Mouse (Mus musculus): ENCODE measurements around the gene Plch2.

Gene Plch2

GRCm38 (mm10) chr4:155074418-155074817 lies 17.8 kb upstream of the Plch2 start:
- DNase-seq (ENCODE audit: low spot score) = no peak

GRCm38 (mm10) chr4:155070921-155071320 lies 14.3 kb upstream of the Plch2 start:
- DNase-seq (ENCODE audit: low spot score) = no peak

GRCm38 (mm10) chr4:155070199-155070598 lies 13.6 kb upstream of the Plch2 start:
- no peak for DNase-seq (ENCODE audit: low spot score)

GRCm38 (mm10) chr4:155069191-155069590 lies 12.6 kb upstream of the Plch2 start:
- DNase-seq (ENCODE audit: low spot score) = no peak

- DNase-seq (ENCODE audit: low spot score) = no peak
Observed at GRCm38 (mm10) chr4:155068357-155068972, 11.9 kb upstream of the Plch2 start.

- peak; percentile 98 for DNase-seq (ENCODE audit: low spot score)
Observed at GRCm38 (mm10) chr4:155066834-155067522, 10.4 kb upstream of the Plch2 start, which contains the start of gene Pex10. Gene Pex10 (plus strand): TSS chr4:155067016.

GRCm38 (mm10) chr4:155065970-155066833 lies 9.6 kb upstream of the Plch2 start:
- DNase-seq (ENCODE audit: low spot score) = peak; percentile 81

GRCm38 (mm10) chr4:155064474-155064873 lies 7.9 kb upstream of the Plch2 start:
- no peak for DNase-seq (ENCODE audit: low spot score)

- no peak for DNase-seq (ENCODE audit: low spot score)
Observed at GRCm38 (mm10) chr4:155063895-155064294, 7.3 kb upstream of the Plch2 start.

GRCm38 (mm10) chr4:155058325-155058724 lies 1.7 kb upstream of the Plch2 start:
- DNase-seq (ENCODE audit: low spot score) = no peak

- no peak for DNase-seq (ENCODE audit: low spot score)
Observed at GRCm38 (mm10) chr4:155050116-155050515, 6.5 kb downstream of the Plch2 start.

- no peak for DNase-seq (ENCODE audit: low spot score)
Observed at GRCm38 (mm10) chr4:155046636-155047035, 9.9 kb downstream of the Plch2 start.

- no peak for DNase-seq (ENCODE audit: low spot score)
Observed at GRCm38 (mm10) chr4:155043289-155043625, 13.3 kb downstream of the Plch2 start.

- no peak for DNase-seq (ENCODE audit: low spot score)
Observed at GRCm38 (mm10) chr4:155042606-155043288, 13.8 kb downstream of the Plch2 start.

GRCm38 (mm10) chr4:155040696-155041095 lies 15.9 kb downstream of the Plch2 start:
- DNase-seq (ENCODE audit: low spot score) = no peak

- DNase-seq (ENCODE audit: low spot score) = no peak
Observed at GRCm38 (mm10) chr4:155040197-155040596, 16.4 kb downstream of the Plch2 start.

GRCm38 (mm10) chr4:155034787-155035186 lies 21.8 kb downstream of the Plch2 start:
- DNase-seq (ENCODE audit: low spot score) = no peak

GRCm38 (mm10) chr4:155034202-155034601 lies 22.4 kb downstream of the Plch2 start:
- no peak for DNase-seq (ENCODE audit: low spot score)

GRCm38 (mm10) chr4:155033115-155033514 lies 23.5 kb downstream of the Plch2 start:
- DNase-seq (ENCODE audit: low spot score) = no peak

GRCm38 (mm10) chr4:155024170-155025010 lies 32.2 kb downstream of the Plch2 start:
- DNase-seq (ENCODE audit: low spot score) = no peak

- no peak for DNase-seq (ENCODE audit: low spot score)
Observed at GRCm38 (mm10) chr4:155022228-155022855, 34.2 kb downstream of the Plch2 start.
